Mouse (Mus musculus): ENCODE data around the gene St6galnac3. TPM values are rescaled to one million over a fixed set of nuclear protein-coding genes. Genes with fewer than 3 reads are reported as not detected.

The St6galnac3 gene
- polyA plus RNA-seq, 1 experiment, result 3.2 TPM

DNA sequence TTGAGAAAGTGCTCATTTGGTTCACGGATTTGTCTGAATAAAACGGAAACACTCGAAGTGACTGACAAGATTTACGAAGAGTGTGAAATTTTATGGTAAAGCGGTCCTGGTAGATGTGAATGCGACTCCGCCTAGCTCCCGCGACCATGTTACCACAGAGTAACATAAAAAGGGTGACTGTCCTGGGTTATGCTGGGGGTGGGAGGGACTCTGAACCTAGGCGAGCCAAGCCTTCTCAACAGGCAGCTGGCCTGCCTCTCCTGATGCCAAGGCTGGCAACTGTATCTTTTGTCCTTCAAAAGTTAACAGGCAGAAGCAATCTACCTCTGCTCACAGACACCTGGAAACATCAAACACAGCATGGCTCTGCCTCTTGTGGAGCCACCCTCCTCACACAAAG is 9.8 kb upstream of the St6galnac3 start:
- DNase-seq, result no peak
- Histone ChIP-seq H3K27me3 (replicated peaks; ENCODE audit: control insufficient read depth, insufficient read depth, low read length) (no peaks in the 10 kb centered on the region), H3K36me3 (ENCODE audit: control insufficient read depth, insufficient read depth, low read length) (no peaks in the 10 kb centered on the region), H3K27ac (ENCODE audit: insufficient read depth, low read depth, low read length) (no peak overlapping the region), H3K4me1 (ENCODE audit: control insufficient read depth, insufficient read depth, low read length) (peaks cover 2% of the 10 kb centered on the region; the same call in 1 of the 2 replicates), H3K4me3 (ENCODE audit: insufficient read depth, low read depth, low read length) (no peak overlapping the region)
- TF ChIP-seq CTCF (conservative IDR thresholded peaks at IDR 0.05; ENCODE audit: insufficient read depth, insufficient read length, low read depth, low read length) (no peak), POLR2A (IDR thresholded peaks at IDR 0.05; ENCODE audit: low read depth, low read length) (no peak)
- 68% methylated on average over 10 of the region's 10 CpGs for WGBS

DNA sequence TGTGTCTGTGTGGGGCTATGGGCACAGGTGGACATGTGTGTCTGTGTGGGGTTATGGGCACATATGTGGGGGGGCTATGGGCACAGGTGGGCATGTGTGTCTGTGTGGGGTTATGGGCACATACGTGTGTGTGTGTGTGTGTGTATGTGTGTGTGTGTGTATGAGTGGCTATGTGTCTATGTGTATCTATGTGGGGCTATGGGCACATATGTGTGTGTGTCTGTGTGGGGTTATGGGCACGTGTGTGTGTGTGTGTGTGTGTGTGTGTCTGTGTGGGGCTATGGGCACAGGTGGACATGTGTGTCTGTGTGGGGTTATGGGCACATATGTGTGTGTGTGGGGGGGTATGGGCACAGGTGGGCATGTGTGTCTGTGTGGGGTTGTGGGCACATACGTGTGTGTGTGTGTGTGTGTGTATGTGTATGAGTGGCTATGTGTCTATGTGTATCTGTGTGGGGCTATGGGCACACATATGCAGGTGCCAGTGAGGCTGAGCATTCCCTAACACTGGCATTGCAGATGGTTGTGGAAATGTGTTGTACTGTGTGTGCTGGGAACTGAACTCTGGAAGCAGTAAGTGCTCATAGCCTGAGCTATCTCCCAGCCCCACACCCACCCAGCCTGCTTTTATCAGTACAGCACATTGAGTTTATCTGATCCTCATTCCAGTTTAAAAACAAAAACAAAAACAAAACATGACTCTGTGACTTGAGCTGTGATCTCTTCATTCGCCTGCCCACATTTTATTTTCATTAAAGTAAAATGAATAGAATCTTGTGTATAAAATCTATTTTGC is 8.6 kb upstream of the St6galnac3 start:
- H3K4me1 ChIP-seq (ENCODE audit: control insufficient read depth, insufficient read depth, low read length), result peaks cover 2% of the 10 kb centered on the region; the same call in 1 of the 2 replicates
- no peaks in the 10 kb centered on the region for H3K36me3 ChIP-seq (ENCODE audit: control insufficient read depth, insufficient read depth, low read length)
- no peak overlapping the region for H3K4me3 ChIP-seq (ENCODE audit: insufficient read depth, low read depth, low read length)
- H3K27me3 ChIP-seq (replicated peaks; ENCODE audit: control insufficient read depth, insufficient read depth, low read length), result no peaks in the 10 kb centered on the region
- H3K27ac ChIP-seq (ENCODE audit: insufficient read depth, low read depth, low read length), result no peak overlapping the region
- no peak for DNase-seq
- TF ChIP-seq CTCF (conservative IDR thresholded peaks at IDR 0.05; ENCODE audit: insufficient read depth, insufficient read length, low read depth, low read length) (no peak), POLR2A (IDR thresholded peaks at IDR 0.05; ENCODE audit: low read depth, low read length) (no peak)
- 93% methylated on average over 4 of the region's 4 CpGs for WGBS

DNA sequence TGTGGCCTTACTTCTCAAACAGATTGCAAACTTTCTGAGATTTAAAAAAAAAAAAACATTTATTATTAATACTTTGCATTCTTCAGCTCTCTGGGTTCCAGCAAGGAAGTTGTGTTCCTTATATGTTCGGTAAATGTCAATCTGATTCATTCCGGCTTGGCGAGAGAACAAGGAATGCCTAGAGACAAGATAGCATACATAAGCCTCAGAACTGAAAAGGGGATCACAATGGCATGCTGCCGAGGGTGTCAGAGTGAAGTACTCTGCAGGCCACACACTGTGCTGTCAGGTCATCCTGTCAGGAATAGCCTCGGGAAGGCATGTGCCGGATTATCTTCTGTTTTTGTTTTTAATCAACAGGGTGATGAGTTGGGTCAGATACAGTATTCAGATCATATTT is 7.8 kb upstream of the St6galnac3 start:
- H3K27ac ChIP-seq (ENCODE audit: insufficient read depth, low read depth, low read length), result no peak overlapping the region
- H3K4me1 ChIP-seq (ENCODE audit: control insufficient read depth, insufficient read depth, low read length), result peaks cover 2% of the 10 kb centered on the region; the same call in 1 of the 2 replicates
- H3K36me3 ChIP-seq (ENCODE audit: control insufficient read depth, insufficient read depth, low read length), result no peaks in the 10 kb centered on the region
- TF ChIP-seq CTCF (conservative IDR thresholded peaks at IDR 0.05; ENCODE audit: insufficient read depth, insufficient read length, low read depth, low read length), result no peak
- no peak for TF ChIP-seq POLR2A (IDR thresholded peaks at IDR 0.05; ENCODE audit: low read depth, low read length)
- DNase-seq, result no peak
- 57% methylated on average over 6 of the region's 6 CpGs for WGBS
- H3K4me3 ChIP-seq (ENCODE audit: insufficient read depth, low read depth, low read length), result no peak overlapping the region
- H3K27me3 ChIP-seq (replicated peaks; ENCODE audit: control insufficient read depth, insufficient read depth, low read length), result no peaks in the 10 kb centered on the region

DNA sequence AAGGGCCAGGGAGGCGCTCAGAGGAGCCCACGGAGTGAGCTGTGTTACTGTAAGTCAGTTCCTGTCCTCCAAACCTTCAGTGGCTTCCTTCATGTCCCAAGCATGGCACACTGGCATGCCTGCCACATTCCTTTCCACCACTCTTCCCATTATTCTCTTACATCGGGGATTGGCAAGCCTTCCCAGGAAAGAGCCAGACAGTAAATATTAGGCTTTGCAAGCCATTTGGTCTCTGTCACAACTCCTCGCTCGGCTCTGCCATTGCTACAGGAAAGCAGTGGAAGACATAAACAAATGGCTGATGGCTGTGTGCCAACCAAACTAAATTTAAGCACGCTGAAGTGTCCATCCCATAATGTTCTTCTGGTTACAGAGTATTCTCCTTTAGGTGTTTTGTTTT is 7.1 kb upstream of the St6galnac3 start:
- Histone ChIP-seq H3K27ac (ENCODE audit: insufficient read depth, low read depth, low read length) (no peak overlapping the region), H3K4me3 (ENCODE audit: insufficient read depth, low read depth, low read length) (no peak overlapping the region), H3K36me3 (ENCODE audit: control insufficient read depth, insufficient read depth, low read length) (no peaks in the 10 kb centered on the region), H3K27me3 (replicated peaks; ENCODE audit: control insufficient read depth, insufficient read depth, low read length) (no peaks in the 10 kb centered on the region), H3K4me1 (ENCODE audit: control insufficient read depth, insufficient read depth, low read length) (peaks cover 2% of the 10 kb centered on the region; the same call in 1 of the 2 replicates)
- 50% methylated on average over 6 of the region's 6 CpGs for WGBS
- TF ChIP-seq POLR2A (IDR thresholded peaks at IDR 0.05; ENCODE audit: low read depth, low read length) (no peak), CTCF (conservative IDR thresholded peaks at IDR 0.05; ENCODE audit: insufficient read depth, insufficient read length, low read depth, low read length) (no peak)
- DNase-seq, result peak; percentile 14

DNA sequence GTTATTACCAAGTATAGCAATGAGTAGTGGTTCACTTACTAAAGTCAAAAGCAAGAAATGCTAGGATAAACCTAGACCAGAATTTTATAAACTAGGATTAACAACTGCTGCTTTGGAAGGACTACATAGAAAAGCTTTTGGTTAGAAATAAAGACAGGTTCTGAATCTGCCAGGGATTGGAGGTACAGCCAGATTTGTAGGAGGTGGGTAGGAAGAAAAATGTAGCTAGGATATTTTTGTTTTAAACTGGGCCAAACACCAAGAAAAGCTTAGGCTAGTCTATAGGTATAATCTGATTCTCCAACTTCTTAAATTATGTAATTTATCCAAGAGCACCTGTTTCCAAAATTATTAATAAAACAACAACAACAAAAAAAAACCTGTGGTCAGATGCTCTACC is 3.6 kb upstream of the St6galnac3 start:
- Histone ChIP-seq H3K27me3 (replicated peaks; ENCODE audit: control insufficient read depth, insufficient read depth, low read length) (no peaks in the 10 kb centered on the region), H3K4me1 (ENCODE audit: control insufficient read depth, insufficient read depth, low read length) (peaks cover 5% of the 10 kb centered on the region), H3K27ac (ENCODE audit: insufficient read depth, low read depth, low read length) (no peak overlapping the region), H3K4me3 (ENCODE audit: insufficient read depth, low read depth, low read length) (no peak overlapping the region), H3K36me3 (ENCODE audit: control insufficient read depth, insufficient read depth, low read length) (no peaks in the 10 kb centered on the region)
- TF ChIP-seq CTCF (conservative IDR thresholded peaks at IDR 0.05; ENCODE audit: insufficient read depth, insufficient read length, low read depth, low read length), result no peak
- TF ChIP-seq POLR2A (IDR thresholded peaks at IDR 0.05; ENCODE audit: low read depth, low read length), result no peak
- DNase-seq, result no peak

DNA sequence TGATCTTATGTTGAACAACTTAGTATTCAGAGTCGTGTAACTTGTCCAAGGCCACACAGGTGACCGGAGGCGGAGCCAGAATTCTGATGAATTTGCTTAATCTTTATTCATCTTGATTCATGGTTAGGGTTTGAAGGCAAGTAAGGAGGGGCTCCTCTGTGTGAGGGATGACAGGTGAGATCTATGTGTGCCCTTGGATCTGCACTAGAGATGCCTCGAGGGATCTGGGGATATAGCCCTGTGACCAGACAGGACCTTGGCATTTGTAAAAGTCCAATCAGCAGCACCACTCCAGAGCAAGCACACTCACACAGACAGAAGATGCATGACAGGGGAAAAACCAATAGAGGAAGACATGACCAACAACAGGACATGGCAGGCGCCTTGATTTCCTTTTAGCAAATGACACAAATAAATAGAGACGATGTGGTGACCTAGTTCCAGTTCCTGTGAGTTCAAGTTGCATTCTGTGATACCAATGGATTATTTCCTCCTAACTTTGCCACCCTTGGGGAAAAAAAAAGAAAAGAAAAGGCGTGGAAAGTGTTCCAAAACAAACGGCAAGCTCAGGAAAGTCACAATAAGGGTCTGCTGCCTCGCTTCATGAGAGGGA is 1.4 kb downstream of the St6galnac3 start:
- no peaks in the 10 kb centered on the region for H3K27me3 ChIP-seq (replicated peaks; ENCODE audit: control insufficient read depth, insufficient read depth, low read length)
- peaks cover 3% of the 10 kb centered on the region; the same call in 1 of the 2 replicates for H3K4me1 ChIP-seq (ENCODE audit: control insufficient read depth, insufficient read depth, low read length)
- peak; percentile 61 for DNase-seq
- no peaks in the 10 kb centered on the region for H3K36me3 ChIP-seq (ENCODE audit: control insufficient read depth, insufficient read depth, low read length)
- 65% methylated on average over 9 of the region's 9 CpGs for WGBS
- TF ChIP-seq POLR2A (IDR thresholded peaks at IDR 0.05; ENCODE audit: low read depth, low read length) (no peak), CTCF (conservative IDR thresholded peaks at IDR 0.05; ENCODE audit: insufficient read depth, insufficient read length, low read depth, low read length) (no peak)
- 0 out of 2 replicates have a peak overlapping the region, but pooled peaks have one; percentile 66 for H3K4me3 ChIP-seq (ENCODE audit: insufficient read depth, low read depth, low read length)
- no peak overlapping the region for H3K27ac ChIP-seq (ENCODE audit: insufficient read depth, low read depth, low read length)

DNA sequence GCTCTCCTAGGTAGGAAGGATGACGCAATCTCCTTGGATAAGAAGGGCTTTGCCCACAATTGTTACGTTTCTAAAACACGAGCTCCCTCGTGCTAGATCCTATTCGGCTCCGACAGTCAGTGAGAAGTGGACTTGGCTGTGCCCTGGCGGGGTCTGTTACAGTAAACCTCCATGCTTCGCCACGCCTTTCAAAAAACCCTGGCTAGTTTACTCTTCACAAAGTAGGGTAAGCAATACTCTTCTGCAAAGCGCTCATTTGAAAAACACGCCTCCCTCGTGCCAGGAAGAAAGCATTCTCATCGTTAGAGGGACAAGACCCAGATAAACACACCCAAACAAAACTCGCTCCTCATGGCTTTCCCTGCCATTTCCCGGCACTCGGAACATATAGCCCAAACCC is 3.4 kb downstream of the St6galnac3 start:
- 87% methylated on average over 16 of the region's 16 CpGs for WGBS
- no peak overlapping the region for H3K27ac ChIP-seq (ENCODE audit: insufficient read depth, low read depth, low read length)
- H3K4me3 ChIP-seq (ENCODE audit: insufficient read depth, low read depth, low read length), result no peak overlapping the region
- H3K27me3 ChIP-seq (replicated peaks; ENCODE audit: control insufficient read depth, insufficient read depth, low read length), result no peaks in the 10 kb centered on the region
- no peaks in the 10 kb centered on the region for H3K36me3 ChIP-seq (ENCODE audit: control insufficient read depth, insufficient read depth, low read length)
- DNase-seq, result no peak
- peaks cover 3% of the 10 kb centered on the region; the same call in 1 of the 2 replicates for H3K4me1 ChIP-seq (ENCODE audit: control insufficient read depth, insufficient read depth, low read length)
- TF ChIP-seq CTCF (conservative IDR thresholded peaks at IDR 0.05; ENCODE audit: insufficient read depth, insufficient read length, low read depth, low read length), result no peak
- no peak for TF ChIP-seq POLR2A (IDR thresholded peaks at IDR 0.05; ENCODE audit: low read depth, low read length)
